Mouse (Mus musculus) right cerebral cortex, postnatal 10 days (tissue): Measurements from ENCODE around the gene Klf9.

Experiments used
- DNase-seq, 2 experiments: peaks; one replicate each; pipeline ENCODE4 v3.0.0; 2021; ENCODE audit warnings: low spot score in 2 of 2

The Klf9 gene

GRCm38 (mm10) chr19:23162877-23163276 is 21.9 kb downstream of the Klf9 start:
- no peak for DNase-seq

GRCm38 (mm10) chr19:23163361-23163760 is 22.3 kb downstream of the Klf9 start:
- peak in 1 of 2 experiments; percentile 26 for DNase-seq

GRCm38 (mm10) chr19:23164651-23165240 is 23.7 kb downstream of the Klf9 start:
- DNase-seq, result peak in 1 of 2 experiments; percentile 26

GRCm38 (mm10) chr19:23166550-23167284 is 25.7 kb downstream of the Klf9 start:
- DNase-seq, result peak in 1 of 2 experiments; percentile 68

- DNase-seq, result no peak
These were observed 28.1 kb downstream of the Klf9 start for GRCm38 (mm10) chr19:23168899-23169658.

- no peak for DNase-seq
These were observed 28.6 kb downstream of the Klf9 start for GRCm38 (mm10) chr19:23169659-23170050.

DNA sequence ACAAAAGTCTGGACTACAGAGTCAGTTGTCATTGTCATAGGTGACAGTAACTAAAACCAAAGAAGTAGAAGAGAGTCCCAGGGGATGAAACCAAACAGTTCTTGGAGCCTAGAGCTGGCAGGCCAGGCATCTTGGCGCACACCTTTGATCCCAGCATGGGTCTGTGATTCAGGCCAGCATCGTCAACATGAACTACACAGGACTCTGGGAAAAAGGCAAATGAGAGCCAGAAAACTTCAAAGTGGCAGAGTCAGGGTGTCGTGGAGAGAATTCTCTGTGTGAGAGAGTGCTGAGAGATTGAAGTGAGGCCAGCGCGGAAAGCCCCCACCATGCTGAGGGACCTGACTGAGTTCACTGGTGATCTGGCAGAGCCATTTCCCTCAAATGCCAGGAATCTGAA is 29.4 kb downstream of the Klf9 start:
- DNase-seq, result peak; percentile 48 to 67

DNA sequence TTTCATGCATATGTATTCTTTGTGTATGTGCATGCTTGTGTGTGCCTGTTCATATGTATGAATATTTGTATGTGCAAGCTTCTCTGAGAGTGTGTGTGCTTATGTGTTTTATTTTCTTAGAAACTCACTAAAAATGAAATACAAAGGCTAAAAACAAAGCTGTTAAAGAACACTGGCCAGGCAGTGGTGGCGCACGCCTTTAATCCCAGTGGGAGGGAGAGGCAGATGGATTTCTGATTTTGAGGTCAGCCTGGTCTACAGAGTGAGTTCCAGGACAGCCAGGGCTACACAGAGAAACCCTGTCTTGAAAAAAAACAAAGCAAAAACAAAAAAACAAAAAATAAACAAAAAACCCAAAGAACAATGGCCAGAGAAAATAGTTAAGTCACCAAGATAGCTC is 30.1 kb downstream of the Klf9 start:
- no peak for DNase-seq

DNA sequence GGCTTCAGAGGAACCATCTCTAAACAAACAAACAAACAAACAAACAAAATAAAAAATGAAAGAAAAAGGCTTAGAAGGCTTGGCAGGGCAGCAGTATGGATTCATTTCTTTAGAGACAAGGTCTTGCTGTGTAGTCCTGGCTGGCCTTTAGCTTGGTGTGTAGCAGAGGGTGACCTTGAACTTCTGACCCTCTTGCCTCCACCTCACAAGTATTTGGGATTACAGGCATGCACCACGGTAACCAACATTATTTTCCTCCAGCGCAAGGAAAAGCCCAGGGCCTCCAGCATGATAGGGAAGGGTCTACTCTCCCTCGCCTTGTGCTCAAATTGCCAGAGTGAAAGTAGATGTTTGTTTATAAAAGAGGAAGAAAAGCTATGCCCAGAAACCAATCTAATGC is 34.1 kb downstream of the Klf9 start:
- DNase-seq, result no peak

- DNase-seq, result no peak
These were observed 34.5 kb downstream of the Klf9 start for GRCm38 (mm10) chr19:23175511-23175910.

DNA sequence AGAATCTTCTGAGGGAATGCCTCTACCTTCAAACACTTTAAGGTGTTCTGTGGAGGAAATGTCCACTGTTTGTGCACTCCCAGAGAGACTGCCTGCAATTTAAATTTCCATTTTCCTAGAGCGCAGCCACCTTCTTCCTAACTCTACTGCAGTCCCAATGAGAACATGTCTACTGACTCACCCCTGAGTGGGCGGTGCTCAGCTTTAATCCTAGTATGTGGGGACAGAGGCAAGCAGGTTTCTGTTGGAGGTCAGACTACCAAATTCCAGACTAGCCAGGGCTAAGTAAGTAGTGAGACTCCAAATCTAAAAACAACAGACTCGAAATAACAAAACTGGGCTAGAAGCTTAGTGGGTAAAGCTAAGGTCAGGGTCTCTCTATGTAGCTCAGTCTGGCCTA is 37.5 kb downstream of the Klf9 start:
- DNase-seq, result no peak

DNA sequence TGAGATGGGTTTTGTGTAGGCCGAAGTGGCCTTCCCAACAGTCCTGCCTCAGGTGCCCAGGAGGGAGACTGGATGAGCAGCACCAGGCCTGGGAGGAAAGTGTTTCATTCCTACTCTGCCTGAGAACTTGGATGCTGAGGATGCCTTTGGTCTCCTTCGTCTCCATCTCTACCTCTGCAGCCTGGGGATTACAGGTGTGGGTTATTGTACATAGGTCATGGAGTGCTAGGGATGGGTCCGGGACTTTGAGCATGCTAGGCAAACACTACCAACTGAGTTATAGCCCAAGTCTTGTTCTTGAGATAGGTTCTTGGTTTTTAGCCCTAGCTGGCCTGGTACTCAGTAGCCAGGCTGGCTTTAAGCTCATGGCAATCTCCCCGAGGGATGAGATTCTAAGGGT is 42.5 kb downstream of the Klf9 start:
- no peak for DNase-seq

GRCm38 (mm10) chr19:23184068-23184467 is 43.0 kb downstream of the Klf9 start:
- DNase-seq, result no peak

GRCm38 (mm10) chr19:23187732-23188131 is 46.7 kb downstream of the Klf9 start:
- no peak for DNase-seq

- DNase-seq, result no peak
These were observed 48.0 kb downstream of the Klf9 start for GRCm38 (mm10) chr19:23188986-23189385.

DNA sequence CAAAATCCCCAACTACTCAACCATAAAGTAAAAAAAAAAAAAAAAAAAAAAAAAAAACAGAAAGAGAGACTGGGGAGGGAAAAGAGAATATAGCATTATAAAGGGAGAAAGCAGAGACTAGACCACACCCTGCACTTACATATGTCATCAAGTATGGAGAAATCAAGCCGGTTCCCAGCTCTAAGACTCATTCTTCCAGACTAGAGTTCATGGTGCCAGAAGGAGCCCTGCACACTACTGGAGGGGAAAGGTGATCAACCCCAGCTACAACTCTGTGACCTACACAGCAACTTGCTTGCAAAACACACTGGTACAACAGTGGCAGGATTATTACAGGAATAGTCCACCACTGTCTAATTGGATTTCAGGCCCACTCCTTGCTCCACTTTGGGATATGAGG is 48.7 kb downstream of the Klf9 start:
- no peak for DNase-seq

- no peak for DNase-seq
These were observed 50.5 kb downstream of the Klf9 start for GRCm38 (mm10) chr19:23191486-23191885.

- DNase-seq, result no peak
These were observed 52.0 kb downstream of the Klf9 start for GRCm38 (mm10) chr19:23193076-23193475.

DNA sequence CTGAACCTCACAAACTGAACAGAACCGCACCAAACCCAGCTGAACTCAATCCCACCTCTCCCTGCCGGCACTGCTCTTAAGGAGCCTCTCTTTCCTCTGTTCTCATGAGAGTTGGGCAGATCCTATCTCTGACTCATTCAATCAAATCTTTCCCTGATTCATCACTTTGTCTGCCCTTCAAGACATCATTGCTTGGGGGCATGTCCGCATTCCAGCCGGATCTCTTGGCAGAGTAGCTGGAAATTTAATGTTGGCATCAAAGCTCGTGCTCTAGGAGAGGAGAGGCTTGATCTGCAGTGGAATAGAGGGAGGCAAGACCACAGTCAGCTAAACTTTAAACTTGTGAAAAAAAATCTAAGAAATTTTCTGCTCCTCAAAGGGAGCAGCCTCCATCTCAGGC is 61.1 kb downstream of the Klf9 start:
- no peak for DNase-seq

DNA sequence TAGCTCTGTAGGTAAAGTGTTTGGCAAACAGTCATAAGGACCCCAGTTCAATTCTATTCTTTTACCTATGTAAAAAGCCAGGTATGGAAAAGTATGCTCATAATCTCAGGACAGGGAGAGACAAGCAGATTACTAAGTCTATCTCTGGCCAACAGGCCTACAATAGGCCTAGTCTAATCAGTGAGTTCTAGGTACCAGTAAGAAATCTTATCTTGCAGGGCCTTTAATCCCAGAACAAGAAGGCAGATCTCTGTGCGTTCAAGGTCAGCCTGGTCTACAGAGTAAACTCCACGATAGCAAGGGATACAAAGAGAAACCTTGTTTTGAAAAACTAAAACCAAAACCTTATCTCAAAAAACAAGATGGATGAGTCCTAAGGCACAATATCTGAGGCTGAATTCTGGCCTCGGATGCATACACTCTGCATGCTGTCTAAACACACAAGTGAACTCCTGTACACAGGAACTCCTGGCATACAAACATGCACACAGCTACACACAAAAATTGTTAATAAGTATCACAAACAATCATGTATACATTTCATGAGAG is 62.6 kb downstream of the Klf9 start:
- DNase-seq, result no peak

- DNase-seq, result no peak
These were observed 70.3 kb downstream of the Klf9 start for GRCm38 (mm10) chr19:23211325-23211724.

- peak; percentile 70 to 84 for DNase-seq
These were observed 73.3 kb downstream of the Klf9 start for GRCm38 (mm10) chr19:23214326-23214725.
